Mouse (Mus musculus) lung, adult 2 months (tissue): ENCODE measurements around the gene Olfr61.
"Not testable (repeated sequence)": the region's sequence is repeated elsewhere in the genome, so short reads cannot be mapped to it uniquely, and the experiment has no call there.

Experiments used
- CTCF ChIP-seq: fragments of 200-500 bp; IDR thresholded peaks from 2 replicates; pipeline ENCODE4 v1.5.1; 2011; ENCODE audit warnings: mild to moderate bottlenecking, low read length, control low read depth; ENCODE audit not compliant: insufficient read depth
- POLR2A ChIP-seq: fragments of 200-500 bp; IDR thresholded peaks from 2 replicates; pipeline ENCODE4 v1.6.1; 2011; ENCODE audit warnings: low read depth, mild to moderate bottlenecking, control low read depth, low read length, borderline replicate concordance; ENCODE audit errors: extremely low read depth

DNA sequence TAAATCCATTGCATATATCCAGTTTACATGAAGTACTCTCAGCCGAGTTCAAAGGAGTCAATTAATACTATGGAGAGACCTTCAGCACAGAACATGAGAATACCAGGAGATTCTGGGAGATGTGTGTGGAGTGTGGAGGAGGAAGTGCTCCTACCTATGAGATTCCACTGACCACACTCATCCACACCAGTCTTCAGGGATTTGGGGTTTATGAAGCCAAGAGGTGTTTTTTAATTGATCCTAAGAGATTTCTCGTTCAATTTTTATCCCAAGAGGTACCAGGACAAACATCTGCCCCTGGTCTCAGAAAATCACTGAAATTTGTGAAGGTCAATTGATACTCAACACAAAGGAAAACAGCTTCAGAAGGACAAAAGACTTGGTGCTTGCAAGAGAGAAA lies 27.8 kb upstream of the Olfr61 start, which contains the start of gene Olfr46:
- TF ChIP-seq CTCF, POLR2A: not testable (repeated sequence)
